Mouse (Mus musculus): ENCODE results near the gene 4933427D14Rik. TPM values are rescaled to one million over a fixed set of nuclear protein-coding genes. Genes with fewer than 3 reads are reported as not detected.

Gene 4933427D14Rik
- polyA plus RNA-seq, 1 experiment from 2014 or later: 9.4 TPM

- DNase-seq (ENCODE audit: low spot score): no peak
- H3K27ac ChIP-seq: no peak overlapping the region; the same call in 1 of the 2 replicates
- no peaks in the 10 kb centered on the region for H3K9me3 ChIP-seq
- WGBS: 14% methylated on average over 3 of the region's 3 CpGs
- peaks cover 58% of the 10 kb centered on the region for H3K4me1 ChIP-seq
- peaks cover 61% of the 10 kb centered on the region for H3K27me3 ChIP-seq (ENCODE audit: insufficient read depth, poor library complexity, severe bottlenecking)
- no peak overlapping the region for H3K4me3 ChIP-seq
- no peaks in the 10 kb centered on the region for H3K36me3 ChIP-seq
These were observed 75.0 kb downstream of the 4933427D14Rik start for GRCm38 (mm10) chr11:72132266-72132665.

GRCm38 (mm10) chr11:72131697-72132096 is 75.6 kb downstream of the 4933427D14Rik start:
- WGBS: 83% methylated on average over 1 of the region's 1 CpGs
- Histone ChIP-seq H3K36me3 (no peaks in the 10 kb centered on the region), H3K4me3 (no peak overlapping the region), H3K9me3 (no peaks in the 10 kb centered on the region), H3K27ac (no peak overlapping the region), H3K4me1 (peaks cover 58% of the 10 kb centered on the region), H3K27me3 (ENCODE audit: insufficient read depth, poor library complexity, severe bottlenecking) (peaks cover 55% of the 10 kb centered on the region)
- no peak for DNase-seq (ENCODE audit: low spot score)

DNA sequence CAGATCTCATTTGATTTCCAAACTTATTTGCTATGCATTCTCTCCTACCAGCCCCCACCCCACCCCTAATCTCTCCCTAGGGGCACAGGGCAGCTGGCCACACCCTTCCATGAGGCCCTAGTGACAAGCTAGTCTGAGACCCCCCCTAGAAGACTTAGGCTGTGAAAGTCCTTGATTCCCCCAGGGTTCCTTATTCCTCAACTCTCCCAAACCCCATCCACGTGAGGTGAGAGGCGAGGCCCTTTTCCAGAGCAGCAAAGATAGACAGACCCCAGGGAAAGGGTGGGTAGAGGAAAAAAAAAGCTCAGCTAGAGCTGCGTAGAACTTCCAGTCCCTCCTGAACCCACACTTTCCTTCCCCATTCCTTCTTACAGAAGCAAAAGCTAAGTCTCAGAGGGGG is 76.4 kb downstream of the 4933427D14Rik start:
- Histone ChIP-seq H3K9me3 (no peaks in the 10 kb centered on the region), H3K4me1 (peaks cover 55% of the 10 kb centered on the region), H3K27ac (peak overlapping the region; percentile 80; the same call in 1 of the 2 replicates), H3K4me3 (no peak overlapping the region), H3K36me3 (no peaks in the 10 kb centered on the region), H3K27me3 (ENCODE audit: insufficient read depth, poor library complexity, severe bottlenecking) (peaks cover 47% of the 10 kb centered on the region)
- WGBS: 76% methylated on average over 3 of the region's 3 CpGs
- no peak for DNase-seq (ENCODE audit: low spot score)

DNA sequence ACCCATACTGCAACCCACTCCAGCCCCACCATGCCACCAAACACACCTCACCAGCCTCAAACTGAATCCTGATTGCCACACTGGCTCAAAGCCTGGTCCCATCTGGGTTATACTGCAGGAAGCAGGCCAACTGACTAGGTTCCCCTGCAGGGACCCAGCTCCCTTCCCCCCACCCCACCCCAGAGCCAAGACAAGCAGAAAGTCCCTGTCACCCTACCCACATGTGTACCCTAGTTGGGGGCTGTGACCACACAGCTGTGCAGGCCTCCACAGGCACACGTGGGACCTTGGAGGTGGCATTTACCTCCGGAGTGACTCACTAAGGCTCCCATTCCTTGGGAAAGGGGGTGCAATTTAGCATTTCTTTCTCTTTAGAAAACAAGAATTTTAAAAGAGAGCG is 76.8 kb downstream of the 4933427D14Rik start:
- Histone ChIP-seq H3K27me3 (ENCODE audit: insufficient read depth, poor library complexity, severe bottlenecking) (peaks cover 43% of the 10 kb centered on the region), H3K4me1 (peaks cover 51% of the 10 kb centered on the region), H3K4me3 (peak overlapping the region; percentile 34), H3K36me3 (no peaks in the 10 kb centered on the region), H3K27ac (peak overlapping the region; percentile 80), H3K9me3 (no peaks in the 10 kb centered on the region)
- 64% methylated on average over 3 of the region's 3 CpGs for WGBS
- no peak for DNase-seq (ENCODE audit: low spot score)

DNA sequence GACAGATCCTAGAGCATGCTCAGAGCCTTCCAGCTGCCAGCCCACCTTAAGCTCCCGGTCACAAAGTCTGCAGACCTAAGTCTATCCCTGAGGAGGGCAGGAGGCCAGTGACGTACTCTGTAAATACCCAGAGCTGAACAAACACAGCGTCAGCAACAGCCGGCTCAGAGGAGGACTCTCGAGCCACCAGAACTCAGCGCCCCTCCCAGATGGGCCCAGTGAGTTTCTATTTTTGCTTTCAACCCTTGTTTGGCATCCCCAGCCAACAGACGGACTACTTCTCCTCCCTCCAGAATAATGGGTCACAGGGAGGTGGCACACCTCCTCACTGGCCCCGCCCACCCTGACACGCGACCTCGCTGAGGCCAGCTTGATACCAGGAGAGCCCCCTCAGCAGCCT is 77.2 kb downstream of the 4933427D14Rik start:
- Histone ChIP-seq H3K27me3 (ENCODE audit: insufficient read depth, poor library complexity, severe bottlenecking) (peaks cover 38% of the 10 kb centered on the region), H3K4me1 (peaks cover 46% of the 10 kb centered on the region), H3K9me3 (no peaks in the 10 kb centered on the region), H3K36me3 (no peaks in the 10 kb centered on the region), H3K4me3 (peak overlapping the region; percentile 34), H3K27ac (peak overlapping the region; percentile 80)
- 8% methylated on average over 11 of the region's 11 CpGs for WGBS
- peak; percentile 91 for DNase-seq (ENCODE audit: low spot score)

DNA sequence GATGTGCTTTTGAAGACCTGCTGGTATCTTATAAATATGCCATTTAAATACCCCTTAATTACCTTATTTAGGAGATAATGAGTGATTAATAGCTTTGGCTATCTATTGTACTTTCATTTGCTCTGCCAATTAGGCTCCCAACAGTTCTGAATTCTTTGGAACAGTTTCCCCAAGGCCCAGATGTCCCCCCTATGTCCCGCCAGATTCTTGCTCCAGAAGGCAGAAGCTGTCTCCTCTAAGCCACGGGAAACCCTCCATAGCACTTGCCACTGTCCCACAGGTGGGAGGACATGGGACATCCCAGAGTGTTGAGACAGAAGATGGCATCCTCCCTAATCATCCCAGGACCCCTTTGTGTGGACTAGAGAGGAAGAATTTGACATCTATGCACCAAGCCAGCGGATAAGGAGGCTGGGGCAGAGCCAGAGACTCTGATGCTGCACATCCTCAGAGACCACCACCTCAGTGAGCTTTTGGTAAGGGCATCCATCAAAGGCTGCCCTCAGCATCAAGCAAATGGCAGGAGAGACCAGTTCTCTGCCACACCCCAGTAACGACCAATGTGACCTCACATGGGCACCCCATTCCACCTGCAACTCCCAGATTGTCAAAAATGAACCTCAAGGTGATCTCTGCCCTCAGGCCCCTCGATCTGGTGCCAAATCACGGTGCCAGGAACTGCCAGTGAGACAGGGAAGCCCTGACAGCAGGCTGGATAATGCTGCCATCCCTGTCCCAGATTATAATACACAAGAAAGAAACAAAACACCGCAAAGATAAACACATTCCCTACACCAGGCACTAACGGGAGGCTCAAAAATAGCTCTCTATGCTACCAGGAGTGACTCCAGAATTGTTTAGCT is 78.0 kb downstream of the 4933427D14Rik start:
- peaks cover 42% of the 10 kb centered on the region for H3K4me1 ChIP-seq
- no peaks in the 10 kb centered on the region for H3K9me3 ChIP-seq
- WGBS: 64% methylated on average over 8 of the region's 8 CpGs
- H3K27ac ChIP-seq: peak overlapping the region; percentile 80
- H3K27me3 ChIP-seq (ENCODE audit: insufficient read depth, poor library complexity, severe bottlenecking): peaks cover 31% of the 10 kb centered on the region
- H3K36me3 ChIP-seq: no peaks in the 10 kb centered on the region
- peak overlapping the region; percentile 34 for H3K4me3 ChIP-seq
- no peak for DNase-seq (ENCODE audit: low spot score)

GRCm38 (mm10) chr11:72127450-72128189 is 79.6 kb downstream of the 4933427D14Rik start:
- no peak overlapping the region for H3K4me3 ChIP-seq
- DNase-seq (ENCODE audit: low spot score): no peak
- peaks cover 14% of the 10 kb centered on the region; the same call in 1 of the 2 replicates for H3K27me3 ChIP-seq (ENCODE audit: insufficient read depth, poor library complexity, severe bottlenecking)
- no peaks in the 10 kb centered on the region for H3K36me3 ChIP-seq
- H3K4me1 ChIP-seq: peaks cover 42% of the 10 kb centered on the region
- no peak overlapping the region for H3K27ac ChIP-seq
- no peaks in the 10 kb centered on the region for H3K9me3 ChIP-seq
- 72% methylated on average over 5 of the region's 5 CpGs for WGBS

DNA sequence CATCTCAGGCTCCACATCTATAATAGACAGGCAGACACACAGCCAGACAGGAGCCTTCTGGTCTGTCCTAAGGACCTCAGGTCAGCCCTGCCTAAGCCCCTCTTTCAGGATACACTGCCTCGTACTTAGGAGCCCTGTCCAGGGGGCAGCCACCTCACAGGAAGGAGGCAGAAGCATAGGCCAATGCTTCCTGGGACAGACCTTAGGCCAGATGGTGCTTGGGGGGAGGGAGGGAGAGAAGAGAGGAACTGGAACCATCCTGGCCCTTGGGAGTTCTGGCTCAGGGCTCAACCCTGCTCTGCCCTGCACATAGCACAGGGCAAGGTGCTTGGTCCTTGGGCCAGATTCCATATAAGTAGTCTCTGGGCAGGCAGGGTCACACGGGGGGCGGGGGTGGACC is 81.5 kb downstream of the 4933427D14Rik start:
- Histone ChIP-seq H3K4me3 (no peak overlapping the region), H3K27me3 (ENCODE audit: insufficient read depth, poor library complexity, severe bottlenecking) (no peaks in the 10 kb centered on the region), H3K9me3 (no peaks in the 10 kb centered on the region), H3K27ac (no peak overlapping the region), H3K4me1 (peaks cover 24% of the 10 kb centered on the region), H3K36me3 (no peaks in the 10 kb centered on the region)
- WGBS: 67% methylated on average over 3 of the region's 3 CpGs
- no peak for DNase-seq (ENCODE audit: low spot score)

GRCm38 (mm10) chr11:72123531-72123930 is 83.7 kb downstream of the 4933427D14Rik start:
- DNase-seq (ENCODE audit: low spot score): no peak
- Histone ChIP-seq H3K27me3 (ENCODE audit: insufficient read depth, poor library complexity, severe bottlenecking) (no peaks in the 10 kb centered on the region), H3K4me3 (no peak overlapping the region), H3K36me3 (no peaks in the 10 kb centered on the region), H3K9me3 (no peaks in the 10 kb centered on the region), H3K4me1 (peaks cover 6% of the 10 kb centered on the region), H3K27ac (no peak overlapping the region)
- 69% methylated on average over 4 of the region's 4 CpGs for WGBS

DNA sequence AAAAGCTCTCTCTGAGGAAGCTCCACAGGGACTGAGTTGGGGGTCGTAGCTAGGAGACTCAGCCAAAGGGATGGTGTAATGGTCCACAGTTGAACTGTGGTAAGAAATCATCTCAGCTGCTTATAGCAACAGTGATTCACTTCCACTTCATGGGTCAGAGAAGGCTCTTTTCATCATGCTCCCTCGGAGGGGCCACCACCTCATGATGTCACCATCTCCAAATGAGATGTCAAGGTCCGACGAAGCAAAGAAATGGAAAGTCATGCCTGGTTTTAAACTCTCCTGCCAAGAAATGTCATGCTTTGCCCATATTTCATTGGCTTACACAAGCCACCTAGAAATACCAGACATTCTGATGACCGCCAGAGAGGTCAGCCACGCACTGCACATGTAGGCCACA is 86.9 kb downstream of the 4933427D14Rik start:
- H3K27ac ChIP-seq: no peak overlapping the region
- H3K9me3 ChIP-seq: no peaks in the 10 kb centered on the region
- H3K4me1 ChIP-seq: no peaks in the 10 kb centered on the region
- WGBS: 85% methylated on average over 6 of the region's 6 CpGs
- no peak for DNase-seq (ENCODE audit: low spot score)
- H3K4me3 ChIP-seq: no peak overlapping the region
- no peaks in the 10 kb centered on the region for H3K36me3 ChIP-seq
- no peaks in the 10 kb centered on the region for H3K27me3 ChIP-seq (ENCODE audit: insufficient read depth, poor library complexity, severe bottlenecking)

- no peak overlapping the region for H3K4me3 ChIP-seq
- no peaks in the 10 kb centered on the region for H3K4me1 ChIP-seq
- H3K36me3 ChIP-seq: no peaks in the 10 kb centered on the region
- no peak overlapping the region for H3K27ac ChIP-seq
- 83% methylated on average over 3 of the region's 3 CpGs for WGBS
- H3K27me3 ChIP-seq (ENCODE audit: insufficient read depth, poor library complexity, severe bottlenecking): no peaks in the 10 kb centered on the region
- no peak for DNase-seq (ENCODE audit: low spot score)
- no peaks in the 10 kb centered on the region for H3K9me3 ChIP-seq
These were observed 88.6 kb downstream of the 4933427D14Rik start for GRCm38 (mm10) chr11:72118630-72119029.

DNA sequence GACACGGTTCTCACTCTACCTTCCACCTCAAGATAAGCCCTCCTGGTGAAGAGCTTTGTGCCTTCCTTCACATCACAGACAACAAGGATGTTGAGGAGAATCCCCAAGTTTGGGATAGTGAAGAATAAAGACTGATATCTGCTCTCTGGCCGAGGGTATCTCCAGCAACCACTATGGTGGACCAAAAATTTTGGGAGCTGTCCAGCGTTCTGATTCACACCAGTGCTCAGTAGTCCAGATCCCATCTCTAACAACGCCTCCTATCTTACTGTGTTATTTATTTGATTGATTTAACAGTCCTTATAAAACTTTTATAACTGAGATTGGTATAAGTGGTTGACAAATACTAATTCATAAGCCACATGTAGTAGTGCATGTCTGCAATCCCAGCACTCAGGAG is 94.0 kb downstream of the 4933427D14Rik start:
- 52% methylated on average over 4 of the region's 4 CpGs for WGBS
- Histone ChIP-seq H3K27me3 (ENCODE audit: insufficient read depth, poor library complexity, severe bottlenecking) (no peaks in the 10 kb centered on the region), H3K9me3 (no peaks in the 10 kb centered on the region), H3K27ac (no peak overlapping the region), H3K4me3 (no peak overlapping the region), H3K36me3 (no peaks in the 10 kb centered on the region), H3K4me1 (no peaks in the 10 kb centered on the region)
- DNase-seq (ENCODE audit: low spot score): no peak

- H3K27me3 ChIP-seq (ENCODE audit: insufficient read depth, poor library complexity, severe bottlenecking): no peaks in the 10 kb centered on the region
- DNase-seq (ENCODE audit: low spot score): no peak
- no peaks in the 10 kb centered on the region for H3K4me1 ChIP-seq
- WGBS: 49% methylated on average over 3 of the region's 3 CpGs
- no peak overlapping the region for H3K4me3 ChIP-seq
- H3K36me3 ChIP-seq: no peaks in the 10 kb centered on the region
- H3K9me3 ChIP-seq: no peaks in the 10 kb centered on the region
- H3K27ac ChIP-seq: no peak overlapping the region
These were observed 96.5 kb downstream of the 4933427D14Rik start for GRCm38 (mm10) chr11:72110726-72111125.
